Mouse (Mus musculus) myocyte (in vitro differentiated cells): Measurements from ENCODE around the gene Lrmda. TPM values are rescaled to one million over a fixed set of nuclear protein-coding genes. Genes with fewer than 3 reads are reported as not detected.

ENCODE experiments used
- H3K27me3 ChIP-seq: one replicate; pipeline ENCODE4 v1.6.1; 2011; ENCODE audit not compliant: control insufficient read depth, insufficient read depth, insufficient read length
- H3K36me3 ChIP-seq: one replicate; pipeline ENCODE4 v1.6.1; 2011; ENCODE audit not compliant: control insufficient read depth, insufficient read depth
- H3K4me2 ChIP-seq: one replicate; pipeline ENCODE4 v1.6.1; 2011; ENCODE audit warnings: low read depth, control low read depth
- H3K4me3 ChIP-seq: one replicate; pipeline ENCODE4 v1.5.1; 2011; ENCODE audit warnings: mild to moderate bottlenecking, control low read depth, moderate library complexity
- H3K79me2 ChIP-seq: one replicate; pipeline ENCODE4 v1.6.1; 2011; ENCODE audit not compliant: control insufficient read depth, insufficient read depth
- H3ac ChIP-seq: one replicate; pipeline ENCODE4 v1.6.1; 2011; ENCODE audit not compliant: control insufficient read depth, insufficient read length
- CEBPB ChIP-seq: IDR thresholded peaks from 2 replicates; pipeline ENCODE4 v1.6.1; 2011; ENCODE audit warnings: mild to moderate bottlenecking, moderate library complexity; ENCODE audit not compliant: poor library complexity, insufficient read depth, severe bottlenecking
- E2F4 ChIP-seq: IDR thresholded peaks from one replicate; pipeline ENCODE4 v1.6.1; 2011; ENCODE audit warnings: mild to moderate bottlenecking, control low read depth, moderate library complexity; ENCODE audit not compliant: insufficient read depth
- MAX ChIP-seq: IDR thresholded peaks from one replicate; pipeline ENCODE4 v1.6.1; 2011; ENCODE audit warnings: low read depth, mild to moderate bottlenecking, control low read depth
- MYOD1 ChIP-seq, 3 experiments: IDR thresholded peaks; one replicate each; pipeline ENCODE4 v1.6.1; 2011; ENCODE audit warnings: control low read depth in 2 of 3, low read depth in 2 of 3, mild to moderate bottlenecking in 2 of 3, moderate library complexity in 1 of 3; ENCODE audit not compliant: insufficient read length in 2 of 3, control insufficient read depth in 1 of 3
- MYOG ChIP-seq, 3 experiments: IDR thresholded peaks; one replicate each; pipeline ENCODE4 v1.6.1; 2011; ENCODE audit warnings: control low read depth in 2 of 3, low read depth in 2 of 3, mild to moderate bottlenecking in 2 of 3; ENCODE audit not compliant: insufficient read length in 2 of 3, control insufficient read depth in 1 of 3, insufficient read depth in 1 of 3
- POLR2A ChIP-seq: IDR thresholded peaks from one replicate; pipeline ENCODE4 v1.6.1; 2011; ENCODE audit warnings: low read depth, mild to moderate bottlenecking, control low read depth, moderate library complexity; ENCODE audit not compliant: insufficient read length
- POLR2AphosphoS2 ChIP-seq: IDR thresholded peaks from one replicate; pipeline ENCODE4 v1.6.1; 2011; ENCODE audit warnings: low read depth, control low read depth; ENCODE audit not compliant: insufficient read length
- REST ChIP-seq: IDR thresholded peaks from one replicate; pipeline ENCODE4 v1.6.1; 2011; ENCODE audit warnings: mild to moderate bottlenecking, control low read depth, moderate library complexity; ENCODE audit not compliant: insufficient read depth, insufficient read length
- SRF ChIP-seq: IDR thresholded peaks from one replicate; pipeline ENCODE4 v1.6.1; 2011; ENCODE audit warnings: low read depth; ENCODE audit not compliant: control insufficient read depth, insufficient read length
- TCF12 ChIP-seq: IDR thresholded peaks from one replicate; pipeline ENCODE4 v1.6.1; 2011; ENCODE audit warnings: mild to moderate bottlenecking, control low read depth; ENCODE audit not compliant: poor library complexity, insufficient read depth, severe bottlenecking
- TCF3 ChIP-seq: IDR thresholded peaks from one replicate; pipeline ENCODE4 v1.6.1; 2011; ENCODE audit warnings: low read depth, control low read depth; ENCODE audit not compliant: insufficient read length
- USF1 ChIP-seq: IDR thresholded peaks from one replicate; pipeline ENCODE4 v1.6.1; 2011; ENCODE audit warnings: low read depth, mild to moderate bottlenecking, control low read depth, moderate library complexity
- polyA plus RNA-seq: library from polyadenylated mRNA; unstranded; fragments of >200 nt; fragmentation: generic; extraction: Trizol; gene quantifications from one replicate; pipeline ENCODE4 v1.2.1, GENCODE M21; 2012; ENCODE audit warnings: missing spikeins

Gene Lrmda
- polyA plus RNA-seq, 1 experiment, result 1.9 TPM

GRCm38 (mm10) chr14:22145863-22146262 is 126.4 kb downstream of the Lrmda start:
- Histone ChIP-seq H3K79me2 (no peaks in the 10 kb centered on the region), H3K36me3 (no peaks in the 10 kb centered on the region), H3K27me3 (no peaks in the 10 kb centered on the region), H3K4me3 (no peak overlapping the region), H3K4me2 (no peak overlapping the region), H3ac (no peak overlapping the region)
- no peak for TF ChIP-seq USF1
- no peak for TF ChIP-seq MAX
- TF ChIP-seq TCF3, result no peak
- no peak for TF ChIP-seq SRF
- no peak for TF ChIP-seq MYOD1 (IDR thresholded peaks at IDR 0.05; ENCODE audit: control insufficient read depth in 1 of 3, insufficient read length in 2 of 3, low read depth in 2 of 3)
- TF ChIP-seq E2F4, result no peak
- no peak for TF ChIP-seq TCF12

GRCm38 (mm10) chr14:22146508-22147044 is 127.1 kb downstream of the Lrmda start:
- TF ChIP-seq TCF3 (no peak), MYOD1 (IDR thresholded peaks at IDR 0.05; ENCODE audit: control insufficient read depth in 1 of 3, insufficient read length in 2 of 3, low read depth in 2 of 3) (no peak), POLR2AphosphoS2 (no peak), MAX (no peak), TCF12 (no peak), E2F4 (no peak), REST (no peak), USF1 (no peak), POLR2A (no peak), CEBPB (no peak), MYOG (IDR thresholded peaks at IDR 0.05; ENCODE audit: control insufficient read depth in 1 of 3, insufficient read depth in 1 of 3, insufficient read length in 2 of 3, low read depth in 2 of 3) (no peak), SRF (no peak)
- Histone ChIP-seq H3K27me3 (no peaks in the 10 kb centered on the region), H3K4me3 (no peak overlapping the region), H3K79me2 (no peaks in the 10 kb centered on the region), H3K4me2 (no peak overlapping the region), H3K36me3 (no peaks in the 10 kb centered on the region), H3ac (no peak overlapping the region)

GRCm38 (mm10) chr14:22147341-22148024 is 128.0 kb downstream of the Lrmda start:
- Histone ChIP-seq H3K4me2 (no peak overlapping the region), H3K4me3 (no peak overlapping the region), H3K79me2 (no peaks in the 10 kb centered on the region), H3K27me3 (peaks cover under 1% of the 10 kb centered on the region), H3K36me3 (no peaks in the 10 kb centered on the region), H3ac (no peak overlapping the region)
- TF ChIP-seq MYOG (IDR thresholded peaks at IDR 0.05; ENCODE audit: control insufficient read depth in 1 of 3, insufficient read depth in 1 of 3, insufficient read length in 2 of 3, low read depth in 2 of 3) (no peak), MAX (no peak), TCF12 (no peak), POLR2A (no peak), E2F4 (no peak), POLR2AphosphoS2 (no peak), MYOD1 (IDR thresholded peaks at IDR 0.05; ENCODE audit: control insufficient read depth in 1 of 3, insufficient read length in 2 of 3, low read depth in 2 of 3) (no peak), USF1 (no peak), TCF3 (no peak), SRF (no peak), CEBPB (no peak), REST (no peak)

- TF ChIP-seq CEBPB (no peak), USF1 (no peak), MYOG (IDR thresholded peaks at IDR 0.05; ENCODE audit: control insufficient read depth in 1 of 3, insufficient read depth in 1 of 3, insufficient read length in 2 of 3, low read depth in 2 of 3) (no peak)
- H3K4me2 ChIP-seq, result no peak overlapping the region
- H3K27me3 ChIP-seq, result peaks cover 7% of the 10 kb centered on the region
- H3K4me3 ChIP-seq, result no peak overlapping the region
- no peaks in the 10 kb centered on the region for H3K79me2 ChIP-seq
- H3ac ChIP-seq, result no peak overlapping the region
- no peaks in the 10 kb centered on the region for H3K36me3 ChIP-seq
Measured at GRCm38 (mm10) chr14:22152701-22153100, 133.2 kb downstream of the Lrmda start.

- Histone ChIP-seq H3K4me2 (no peak overlapping the region), H3K27me3 (peaks cover 7% of the 10 kb centered on the region), H3ac (no peak overlapping the region), H3K4me3 (no peak overlapping the region), H3K79me2 (no peaks in the 10 kb centered on the region), H3K36me3 (no peaks in the 10 kb centered on the region)
- TF ChIP-seq USF1 (no peak), CEBPB (no peak), POLR2A (no peak), TCF3 (no peak), MYOG (IDR thresholded peaks at IDR 0.05; ENCODE audit: control insufficient read depth in 1 of 3, insufficient read depth in 1 of 3, insufficient read length in 2 of 3, low read depth in 2 of 3) (no peak), POLR2AphosphoS2 (no peak), TCF12 (no peak)
Measured at GRCm38 (mm10) chr14:22154096-22154495, 134.6 kb downstream of the Lrmda start.
